Mouse (Mus musculus) layer of hippocampus, adult 11-12 months (tissue): ENCODE measurements around the gene Zfp28.
A peak's percentile ranks its signal among the peaks of the same experiment; 100 is the strongest.
"Not testable (repeated sequence)": the region's sequence is repeated elsewhere in the genome, so short reads cannot be mapped to it uniquely, and the experiment has no call there.

Experiments
- DNase-seq: peaks from one replicate; pipeline ENCODE4 v3.0.0; 2022; ENCODE audit warnings: low spot score

The Zfp28 gene

GRCm38 (mm10) chr7:6383044-6383455 lies at the start of gene Zfp28:
Gene Zfp28 (plus strand): TSS chr7:6383295.
- DNase-seq, result peak; percentile 91

- DNase-seq, result no peak
These were observed 43.2 kb upstream of the Zfp28 start for GRCm38 (mm10) chr7:6339865-6340264.

GRCm38 (mm10) chr7:6343501-6344071 lies 39.5 kb upstream of the Zfp28 start, which contains the start of gene Gm3854:
Gene Gm3854 (plus strand): TSS chr7:6343759.
- DNase-seq, result peak; percentile 80

GRCm38 (mm10) chr7:6344124-6344523 lies 39.0 kb upstream of the Zfp28 start:
- no peak for DNase-seq

- no peak for DNase-seq
These were observed 25.0 kb upstream of the Zfp28 start for GRCm38 (mm10) chr7:6358121-6358520.

- DNase-seq, result no peak
These were observed 24.0 kb upstream of the Zfp28 start for GRCm38 (mm10) chr7:6358937-6359590.

GRCm38 (mm10) chr7:6360477-6361060 lies 22.5 kb upstream of the Zfp28 start:
- no peak for DNase-seq

GRCm38 (mm10) chr7:6361756-6362155 lies 21.3 kb upstream of the Zfp28 start:
- no peak for DNase-seq

GRCm38 (mm10) chr7:6362268-6363046 lies 20.6 kb upstream of the Zfp28 start:
- DNase-seq, result peak; percentile 99

- peak; percentile 87 for DNase-seq
These were observed 20.0 kb upstream of the Zfp28 start, which contains the start of gene Zfp78 for GRCm38 (mm10) chr7:6363047-6363488. Gene Zfp78 (plus strand): TSS chr7:6363280.

GRCm38 (mm10) chr7:6364761-6365160 lies 18.3 kb upstream of the Zfp28 start:
- no peak for DNase-seq

GRCm38 (mm10) chr7:6367185-6367584 lies 15.9 kb upstream of the Zfp28 start:
- DNase-seq, result no peak

GRCm38 (mm10) chr7:6368146-6368545 lies 14.9 kb upstream of the Zfp28 start:
- DNase-seq, result not testable (repeated sequence)

GRCm38 (mm10) chr7:6369460-6369859 lies 13.6 kb upstream of the Zfp28 start:
- no peak for DNase-seq

GRCm38 (mm10) chr7:6372993-6373392 lies 10.1 kb upstream of the Zfp28 start:
- DNase-seq, result no peak

- DNase-seq, result peak; percentile 52
These were observed 4.7 kb upstream of the Zfp28 start for GRCm38 (mm10) chr7:6378441-6378840.

- DNase-seq, result no peak
These were observed 1.7 kb upstream of the Zfp28 start for GRCm38 (mm10) chr7:6381431-6381830.

- no peak for DNase-seq
These were observed 916 bp downstream of the Zfp28 start for GRCm38 (mm10) chr7:6384011-6384410.

- DNase-seq, result peak; percentile 50
These were observed 3.9 kb downstream of the Zfp28 start for GRCm38 (mm10) chr7:6386995-6387394.

- no peak for DNase-seq
These were observed 5.9 kb downstream of the Zfp28 start for GRCm38 (mm10) chr7:6388971-6389370.

GRCm38 (mm10) chr7:6389449-6389848 lies 6.4 kb downstream of the Zfp28 start:
- no peak for DNase-seq
